9 mouse cellular contexts compared by ENCODE assay signal in genomic region chr3:117869324-117869715, GRCm38 (mm10). TPM values are rescaled to one million over a fixed set of nuclear protein-coding genes. Genes with fewer than 3 reads are reported as not detected.
DNase-seq lines count a peak whose midpoint lies in the region; ATAC-seq and TF ChIP-seq lines count a peak whose summit lies in the region.
"Had no signal": no experiment of that assay in that cellular context is flagged by ENCODE, and none has a peak within 500 bp of the region (broad histone marks: within the 10 kb centered on the region; RNA-seq: fewer than 3 reads in every experiment).

No protein-coding gene starts in this region.

- no peaks in the 10 kb centered on the region for H3K36me3 ChIP-seq in heart, embryonic 10.5 days
- no peaks in the 10 kb centered on the region for H3K36me3 ChIP-seq in hindbrain, postnatal 0 days (ENCODE audit: insufficient read depth, low read length)
- no peaks in the 10 kb centered on the region for H3K36me3 ChIP-seq in midbrain, embryonic 12.5 days

- H3K4me3 ChIP-seq in heart, embryonic 10.5 days: peak overlapping the region; percentile 72
- H3K4me3 ChIP-seq in hindbrain, postnatal 0 days (ENCODE audit: low read length): peak overlapping the region; percentile 63
- H3K4me3 ChIP-seq in midbrain, embryonic 12.5 days: peak overlapping the region; percentile 54

- 0 out of 2 replicates have a peak, but pooled peaks cover 5% of the 10 kb centered on the region for H3K4me1 ChIP-seq in heart, embryonic 10.5 days
- no peaks in the 10 kb centered on the region for H3K4me1 ChIP-seq in hindbrain, postnatal 0 days (ENCODE audit: insufficient read depth, low read length)
- H3K4me1 ChIP-seq in midbrain, embryonic 12.5 days: no peaks in the 10 kb centered on the region

- H3K27ac ChIP-seq in heart, embryonic 10.5 days: peak overlapping the region; percentile 88
- H3K27ac ChIP-seq in hindbrain, postnatal 0 days: peak overlapping the region; percentile 76; the same call in 1 of the 2 replicates
- H3K27ac ChIP-seq in midbrain, embryonic 12.5 days (replicated peaks): 0 out of 2 replicates have a peak overlapping the region, but pooled peaks have one; percentile 46

- DNase-seq in heart, embryonic 10.5 days (ENCODE audit: low spot score): no peak
- no peak for DNase-seq in heart, adult 8-10 months (ENCODE audit: low spot score)
- DNase-seq in brain, embryonic 14.5 days (ENCODE audit: low read depth): peak; percentile 29
- DNase-seq in hindbrain, postnatal 0 days (ENCODE audit: low spot score): peak; percentile 4
- DNase-seq in cerebellum, adult 11-12 months: no peak
- DNase-seq in layer of hippocampus, postnatal 14 days (ENCODE audit: low spot score in 2 of 2): no peak
- no peak for DNase-seq in adrenal gland, postnatal 4 days (ENCODE audit: low spot score in 2 of 2)

- H3K4me2 ChIP-seq in hindbrain, postnatal 0 days (ENCODE audit: low read depth, low read length): peak overlapping the region; percentile 74
- peak overlapping the region; percentile 76 for H3K4me2 ChIP-seq in midbrain, embryonic 12.5 days (replicated peaks)

- no peak for ATAC-seq in hindbrain, postnatal 0 days
- ATAC-seq in midbrain, embryonic 12.5 days (ENCODE audit: low FRiP score, low read depth): no peak

- TF ChIP-seq POLR2A in brain, embryonic 14.5 days (IDR thresholded peaks at IDR 0.05; ENCODE audit: borderline replicate concordance, extremely low read depth, insufficient read depth, insufficient read length, poor library complexity, severe bottlenecking): no peak

- TF ChIP-seq CTCF in brain, embryonic 14.5 days (IDR thresholded peaks at IDR 0.05; ENCODE audit: borderline replicate concordance, extremely low read depth, insufficient read depth, insufficient read length): no peak
- TF ChIP-seq CTCF in hindbrain, postnatal 0 days (IDR thresholded peaks at IDR 0.05; ENCODE audit: low read depth): no peak

- H3K9me3 ChIP-seq in heart, embryonic 10.5 days: no peaks in the 10 kb centered on the region
- no peaks in the 10 kb centered on the region for H3K9me3 ChIP-seq in hindbrain, postnatal 0 days (ENCODE audit: low read length)
- no peaks in the 10 kb centered on the region for H3K9me3 ChIP-seq in midbrain, embryonic 12.5 days

- peak overlapping the region; percentile 57 for H3K9ac ChIP-seq in hindbrain, postnatal 0 days (replicated peaks; ENCODE audit: low read length)
- H3K9ac ChIP-seq in midbrain, embryonic 12.5 days (replicated peaks): peak overlapping the region; percentile 65; the same call in 1 of the 2 replicates

- H3K27me3 ChIP-seq in heart, embryonic 10.5 days (ENCODE audit: insufficient read depth, poor library complexity, severe bottlenecking): no peaks in the 10 kb centered on the region
- no peaks in the 10 kb centered on the region for H3K27me3 ChIP-seq in hindbrain, postnatal 0 days (ENCODE audit: insufficient read depth, low read length)
- no peaks in the 10 kb centered on the region for H3K27me3 ChIP-seq in midbrain, embryonic 12.5 days

- WGBS in heart, embryonic 10.5 days: 18% methylated on average over 2 of the region's 2 CpGs
- 16% methylated on average over 2 of the region's 2 CpGs for WGBS in hindbrain, postnatal 0 days
- 33% methylated on average over 2 of the region's 2 CpGs for WGBS in midbrain, embryonic 12.5 days

RNA-seq across cellular contexts. Expression of gene Snx7, which starts 0.6 kb away (rescaled TPM):
- polyA plus RNA-seq in heart, embryonic 10.5 days (2016; fragmentation: Nextera tagmentation; extraction: Ambion mirVana): 40.1 and 41.9 TPM in 2 replicates
- total RNA-seq in heart, adult 8-10 months (2022): 1 to 10 TPM; 4.6 to 6.5 (median 5.6) TPM
- polyA plus RNA-seq in brain, embryonic 14.5 days (2012; rRNA removed): 5.6 and 6.1 TPM in 2 replicates
- total RNA-seq in hindbrain, postnatal 0 days (2014; rRNA removed): 5.8 and 6.7 TPM in 2 replicates
- 13.4 and 13.5 TPM in 2 replicates for polyA plus RNA-seq in hindbrain, postnatal 0 days (2015; fragmentation: Nextera tagmentation; extraction: Ambion mirVana)
- polyA plus RNA-seq in midbrain, embryonic 12.5 days (2016; fragmentation: Nextera tagmentation; extraction: Ambion mirVana): 11.4 and 13.1 TPM in 2 replicates
- total RNA-seq in layer of hippocampus, postnatal 14 days (2021): 10 to 100 TPM; 23.4 to 24.0 TPM
- 10 to 100 TPM; 52.1 to 52.9 TPM for total RNA-seq in adrenal gland, postnatal 4 days (2021)
- total RNA-seq: MEL had no signal

Comparison
In these comparisons a context has a peak if more than half of its experiments do, and no peak if none do; other contexts are left out.
1. DNase-seq: peak in brain, embryonic 14.5 days (single experiment) and hindbrain, postnatal 0 days (single experiment); none in heart, embryonic 10.5 days (single experiment), heart, adult 8-10 months (single experiment), cerebellum, adult 11-12 months (single experiment), layer of hippocampus, postnatal 14 days (0 of 2) and adrenal gland, postnatal 4 days (0 of 2).
2. Peak in every context shown above with its lines, with median percentiles within 50 percentile points of each other: H3K27ac ChIP-seq and H3K4me3 ChIP-seq.